Mouse (Mus musculus) right cerebral cortex, adult 18-20 months (tissue): ENCODE results near the gene Banp.

Experiments used
- DNase-seq: peaks from one replicate; pipeline ENCODE4 v3.0.0; 2022; ENCODE audit warnings: mixed read lengths

Banp gene

GRCm38 (mm10) chr8:122022705-122023104, 73.2 kb downstream of the Banp start:
- DNase-seq = no peak

GRCm38 (mm10) chr8:122025546-122025945, 76.0 kb downstream of the Banp start:
- DNase-seq = no peak

- peak; percentile 25 for DNase-seq
Measured at GRCm38 (mm10) chr8:122028116-122028515, 78.6 kb downstream of the Banp start.

GRCm38 (mm10) chr8:122030965-122031364, 81.4 kb downstream of the Banp start:
- DNase-seq = peak; percentile 25

- no peak for DNase-seq
Measured at GRCm38 (mm10) chr8:122032741-122033140, 83.2 kb downstream of the Banp start.

GRCm38 (mm10) chr8:122035543-122035942, 86.0 kb downstream of the Banp start:
- no peak for DNase-seq

- no peak for DNase-seq
Measured at GRCm38 (mm10) chr8:122036325-122036724, 86.8 kb downstream of the Banp start.

GRCm38 (mm10) chr8:122037279-122037678, 87.7 kb downstream of the Banp start:
- peak; percentile 30 for DNase-seq

- DNase-seq = no peak
Measured at GRCm38 (mm10) chr8:122038076-122038475, 88.5 kb downstream of the Banp start.

- no peak for DNase-seq
Measured at GRCm38 (mm10) chr8:122039452-122039851, 89.9 kb downstream of the Banp start.

- DNase-seq = no peak
Measured at GRCm38 (mm10) chr8:122047206-122047870, 97.8 kb downstream of the Banp start.

- no peak for DNase-seq
Measured at GRCm38 (mm10) chr8:122049266-122049665, 99.7 kb downstream of the Banp start.

- no peak for DNase-seq
Measured at GRCm38 (mm10) chr8:122049923-122050322, 100.4 kb downstream of the Banp start.

GRCm38 (mm10) chr8:122050620-122051019, 101.1 kb downstream of the Banp start:
- no peak for DNase-seq

GRCm38 (mm10) chr8:122055321-122055720, 105.8 kb downstream of the Banp start:
- DNase-seq = no peak

GRCm38 (mm10) chr8:122056113-122056512, 106.6 kb downstream of the Banp start:
- no peak for DNase-seq

GRCm38 (mm10) chr8:122056882-122057281, 107.3 kb downstream of the Banp start:
- DNase-seq = no peak

- DNase-seq = no peak
Measured at GRCm38 (mm10) chr8:122058510-122058909, 109.0 kb downstream of the Banp start.

- DNase-seq = peak; percentile 79
Measured at GRCm38 (mm10) chr8:122058951-122059350, 109.4 kb downstream of the Banp start.

GRCm38 (mm10) chr8:122062508-122063223, 113.1 kb downstream of the Banp start:
- no peak for DNase-seq

GRCm38 (mm10) chr8:122064353-122064752, 114.8 kb downstream of the Banp start:
- no peak for DNase-seq

GRCm38 (mm10) chr8:122067783-122068505, 118.4 kb downstream of the Banp start:
- no peak for DNase-seq

GRCm38 (mm10) chr8:122068609-122069008, 119.1 kb downstream of the Banp start:
- DNase-seq = no peak

GRCm38 (mm10) chr8:122069281-122069680, 119.7 kb downstream of the Banp start:
- DNase-seq = peak; percentile 46
